Mouse (Mus musculus): ENCODE results near the gene Crtam. TPM values are rescaled to one million over a fixed set of nuclear protein-coding genes. Genes with fewer than 3 reads are reported as not detected.

Gene Crtam
- polyA plus RNA-seq (2014; fragmentation: Illumina TruSeq; extraction: RNeasy Lipid Tissue Mini Kit (QIAGEN cat#74804); ENCODE audit: low read depth, low replicate concordance) = not detected

DNA sequence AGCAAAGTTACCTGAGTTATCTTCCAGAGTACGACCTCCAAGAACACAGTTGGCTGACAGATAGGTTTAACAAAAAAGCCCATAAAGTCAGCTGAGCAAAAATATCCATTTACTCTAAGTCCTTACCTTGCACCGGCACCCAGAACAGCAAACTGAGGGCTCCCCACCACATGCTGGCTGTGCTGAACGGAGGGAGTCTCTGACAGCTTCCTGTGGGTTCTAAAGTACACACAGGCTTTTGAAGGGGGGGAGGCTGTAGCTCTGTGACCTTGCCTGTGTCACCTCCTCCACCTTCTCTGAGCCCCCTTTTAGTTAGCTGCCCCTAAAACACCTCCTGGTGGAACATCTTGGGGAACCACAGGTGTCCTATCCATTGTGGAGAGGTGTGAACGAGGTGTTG, at the start of gene Crtam:
Crtam (minus strand) TSS at position 214 of the 400 bp plus-strand sequence.

DNA sequence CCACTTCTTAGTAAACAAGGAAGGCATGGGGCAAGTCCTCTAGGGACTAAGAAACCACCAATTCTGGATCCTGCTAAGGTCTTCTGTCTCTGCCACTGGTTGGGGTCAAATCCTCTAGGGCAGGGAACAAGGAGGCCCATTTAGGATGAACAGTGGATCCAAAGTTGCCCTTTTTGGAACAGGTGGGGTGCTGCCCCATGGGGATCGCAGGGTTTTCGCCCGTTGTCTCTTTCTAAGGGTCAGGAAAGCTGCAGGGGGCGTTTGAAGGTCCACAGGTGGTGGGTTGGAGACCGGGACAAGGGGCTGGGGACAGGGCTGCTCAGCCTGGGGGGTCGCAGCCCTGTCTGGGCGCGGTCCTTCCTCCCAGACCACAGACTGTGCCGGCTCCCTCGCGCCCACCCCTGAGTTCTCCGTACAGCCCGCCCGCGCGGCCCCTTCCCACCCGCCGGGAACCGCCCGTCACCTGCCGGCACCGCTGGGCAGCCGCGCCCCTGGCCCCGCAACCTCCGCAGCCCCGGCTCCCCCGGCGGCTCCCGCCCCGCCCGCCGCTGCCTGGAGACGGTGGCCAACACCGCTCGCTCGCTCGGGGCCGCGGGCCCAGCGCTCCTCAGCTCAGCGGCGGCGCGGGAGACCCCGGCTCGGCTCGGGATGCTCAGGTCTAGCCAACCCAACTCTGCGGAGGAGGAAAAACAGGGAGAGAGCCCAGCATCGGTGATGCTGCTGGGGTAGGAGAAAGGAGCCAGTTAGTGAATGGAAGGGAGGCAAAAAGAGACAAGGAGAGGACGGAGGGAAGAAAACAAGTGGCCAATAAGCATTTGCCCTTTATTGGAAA, 40.6 kb downstream of the Crtam start, which contains the start of gene Jhy:
Jhy (minus strand) TSS at position 533 of the 832 bp plus-strand sequence.

Other genes with a start within 250 kb of the Crtam start
- 2,081 TPM for gene Hspa8, start 203.6 kb downstream of the Crtam start, polyA plus RNA-seq (2014; fragmentation: Illumina TruSeq; extraction: RNeasy Lipid Tissue Mini Kit (QIAGEN cat#74804); ENCODE audit: low read depth, low replicate concordance)
- not detected for gene Bsx, start 130.5 kb downstream of the Crtam start, polyA plus RNA-seq (2014; fragmentation: Illumina TruSeq; extraction: RNeasy Lipid Tissue Mini Kit (QIAGEN cat#74804); ENCODE audit: low read depth, low replicate concordance)
- not detected for gene Jhy, start 40.5 kb downstream of the Crtam start, polyA plus RNA-seq (2014; fragmentation: Illumina TruSeq; extraction: RNeasy Lipid Tissue Mini Kit (QIAGEN cat#74804); ENCODE audit: low read depth, low replicate concordance)
- 1.2 TPM for gene Ubash3b, start 157.1 kb upstream of the Crtam start, polyA plus RNA-seq (2014; fragmentation: Illumina TruSeq; extraction: RNeasy Lipid Tissue Mini Kit (QIAGEN cat#74804); ENCODE audit: low read depth, low replicate concordance)

Data from heart, adult 10 weeks (tissue).